Mouse (Mus musculus) cerebellum, postnatal 25 days (tissue): Measurements from ENCODE around the gene Gm26657.

Source experiments
- DNase-seq, 2 experiments: peaks; one replicate each; pipeline ENCODE4 v3.0.0; 2021; ENCODE audit warnings: mixed read lengths in 2 of 2

Gene Gm26657

GRCm38 (mm10) chr4:56767861-56768284 lies 28.0 kb downstream of the Gm26657 start:
- no peak for DNase-seq

DNA sequence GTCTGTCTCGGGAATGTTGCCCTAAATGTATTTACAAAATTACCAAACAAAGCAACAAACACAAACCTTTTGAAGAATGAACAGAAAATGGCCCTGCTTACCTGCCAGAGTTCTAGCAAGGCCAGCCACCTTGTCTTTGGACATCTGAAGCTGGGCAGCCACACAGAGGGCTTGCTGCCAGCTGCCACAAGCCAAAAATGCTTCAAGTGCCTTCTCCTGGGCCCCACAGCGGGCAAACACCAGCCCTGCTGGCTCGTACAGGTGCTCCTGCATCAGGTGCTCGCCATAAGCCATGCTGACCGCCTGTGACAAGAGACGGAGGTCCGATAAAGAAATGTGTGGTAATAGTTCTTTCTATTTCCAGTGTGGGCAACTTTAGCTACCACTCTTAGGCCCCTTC lies 29.0 kb downstream of the Gm26657 start:
- no peak for DNase-seq

DNA sequence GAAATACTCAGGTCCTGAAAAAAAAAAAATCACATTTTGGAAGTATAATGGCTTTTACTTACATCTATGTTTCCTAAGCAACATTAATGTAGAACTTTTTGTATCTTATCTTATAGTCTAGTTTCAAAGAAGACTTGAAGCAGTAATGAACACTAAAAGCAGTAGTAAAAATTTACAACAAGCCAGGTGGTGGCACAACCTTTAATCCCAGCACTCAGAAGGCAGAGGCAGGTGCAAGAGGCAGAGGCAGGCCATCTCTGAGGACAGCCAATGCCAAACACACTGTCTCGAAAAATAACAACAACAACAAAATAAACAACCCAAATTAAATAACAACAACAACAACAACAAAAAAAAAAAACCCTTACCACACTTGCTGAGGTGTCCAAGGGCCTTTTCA lies 31.2 kb downstream of the Gm26657 start:
- DNase-seq = no peak
